Mouse (Mus musculus): Measurements from ENCODE around the gene Peg12.

GRCm38 (mm10) chr7:62445431-62446165 lies 18.7 kb downstream of the Peg12 start:
- TF ChIP-seq POLR2A (IDR thresholded peaks at IDR 0.05; ENCODE audit: borderline replicate concordance, low read depth, low read length) (no peak), CTCF (IDR thresholded peaks at IDR 0.05; ENCODE audit: low read depth, low read length) (no peak)
